Mouse (Mus musculus) kidney, embryonic 15.5 days (tissue): ENCODE measurements at regions not wholly inside any gene's neighbourhood (a gene's known extent, or its start where the extent isn't known, plus 50 kb on each side); places are given as distances from the start of the nearest gene placed in this dataset.
"Not testable (repeated sequence)": the region's sequence is repeated elsewhere in the genome, so short reads cannot be mapped to it uniquely, and the experiment has no call there.

ENCODE experiments used
- ATAC-seq: fragments of 200-750 bp; cut with Nextera tagmentation; replicated peaks from 2 replicates; pipeline ENCODE4 v1.8.0; 2017; ENCODE audit warnings: moderate TSS enrichment; ENCODE audit not compliant: low FRiP score
- H3K27ac ChIP-seq: fragments of 300-500 bp; sonication (generic); 2 replicates; pipeline ENCODE4 v1.5.1; 2015; ENCODE audit warnings: mild to moderate bottlenecking, inconsistent platforms
- H3K27me3 ChIP-seq: fragments of 300-500 bp; sonication (generic); 2 replicates; pipeline ENCODE4 v1.6.1; 2015; ENCODE audit warnings: inconsistent platforms
- H3K36me3 ChIP-seq: fragments of 300-500 bp; sonication (generic); 2 replicates; pipeline ENCODE4 v1.6.1; 2015; ENCODE audit warnings: inconsistent platforms
- H3K4me1 ChIP-seq: fragments of 300-500 bp; sonication (generic); 2 replicates; pipeline ENCODE4 v1.6.1; 2015; ENCODE audit warnings: inconsistent platforms
- H3K4me2 ChIP-seq: fragments of 300-500 bp; sonication (generic); 2 replicates; pipeline ENCODE4 v1.6.1; 2015; ENCODE audit warnings: moderate library complexity, mild to moderate bottlenecking, inconsistent platforms
- H3K4me3 ChIP-seq: fragments of 300-500 bp; sonication (generic); replicated peaks from 2 replicates; pipeline ENCODE4 v1.5.1; 2015; ENCODE audit warnings: mild to moderate bottlenecking, inconsistent platforms
- H3K9ac ChIP-seq: fragments of 300-500 bp; sonication (generic); 2 replicates; pipeline ENCODE4 v1.6.1; 2015; ENCODE audit warnings: mild to moderate bottlenecking, inconsistent platforms
- H3K9me3 ChIP-seq: fragments of 300-500 bp; sonication (generic); replicated peaks from 2 replicates; pipeline ENCODE4 v1.6.1; 2016; ENCODE audit warnings: inconsistent platforms
- WGBS: fragments of 180-500 bp; shearing (Covaris S2); methylation state at CpG from one replicate; pipeline ENCODE4 v1.1.7; 2015; ENCODE audit warnings: mixed read lengths; 5-methylcytosine and 5-hydroxymethylcytosine counted together

GRCm38 (mm10) chrX:75734628-75735302, 140.2 kb downstream of the Pls3 start:
- not testable (repeated sequence) for H3K4me1 ChIP-seq, H3K4me2 ChIP-seq, H3K9ac ChIP-seq, H3K27ac ChIP-seq, H3K27me3 ChIP-seq, H3K9me3 ChIP-seq, H3K4me3 ChIP-seq, H3K36me3 ChIP-seq, ATAC-seq
- 64% methylated on average over 13 of the region's 13 CpGs for WGBS

- 79% methylated on average over 11 of the region's 11 CpGs for WGBS
- H3K27ac ChIP-seq, H3K4me1 ChIP-seq, ATAC-seq, H3K36me3 ChIP-seq, H3K9ac ChIP-seq, H3K9me3 ChIP-seq, H3K4me2 ChIP-seq, H3K27me3 ChIP-seq: not testable (repeated sequence)
- 0 out of 2 replicates have a peak overlapping the region, but pooled peaks have one; percentile 18 for H3K4me3 ChIP-seq
These were observed 141.3 kb downstream of the Pls3 start for GRCm38 (mm10) chrX:75733651-75734050.

- H3K4me1 ChIP-seq, H3K9me3 ChIP-seq, H3K36me3 ChIP-seq, H3K9ac ChIP-seq, H3K27ac ChIP-seq, ATAC-seq, H3K4me3 ChIP-seq, H3K27me3 ChIP-seq, H3K4me2 ChIP-seq: not testable (repeated sequence)
- 68% methylated on average over 12 of the region's 12 CpGs for WGBS
These were observed 145.2 kb downstream of the Pls3 start for GRCm38 (mm10) chrX:75729791-75730190.

- H3K4me3 ChIP-seq: no peak overlapping the region
- ATAC-seq: no peak
- H3K36me3 ChIP-seq: peaks cover 11% of the 10 kb centered on the region; the same call in 1 of the 2 replicates
- no peak overlapping the region for H3K4me2 ChIP-seq
- no peaks in the 10 kb centered on the region for H3K9me3 ChIP-seq
- no peaks in the 10 kb centered on the region for H3K4me1 ChIP-seq
- H3K9ac ChIP-seq: no peak overlapping the region
- no peaks in the 10 kb centered on the region for H3K27me3 ChIP-seq
- WGBS: 75% methylated on average over 4 of the region's 4 CpGs
- H3K27ac ChIP-seq: no peak overlapping the region
These were observed 146.5 kb downstream of the Pls3 start for GRCm38 (mm10) chrX:75728507-75728906.

GRCm38 (mm10) chrX:75723542-75723941, 145.5 kb upstream of the Rab39b start:
- H3K9me3 ChIP-seq, ATAC-seq, H3K4me1 ChIP-seq, H3K27me3 ChIP-seq, H3K4me2 ChIP-seq, H3K9ac ChIP-seq, H3K4me3 ChIP-seq, H3K27ac ChIP-seq: not testable (repeated sequence)
- WGBS: 71% methylated on average over 38 of the region's 39 CpGs
- peaks cover 16% of the 10 kb centered on the region; the same call in 1 of the 2 replicates for H3K36me3 ChIP-seq

GRCm38 (mm10) chrX:75699949-75700348, 121.9 kb upstream of the Rab39b start:
- Histone ChIP-seq H3K4me1 (no peaks in the 10 kb centered on the region), H3K4me3 (no peak overlapping the region), H3K9me3 (0 out of 2 replicates have a peak, but pooled peaks cover 4% of the 10 kb centered on the region), H3K27ac (no peak overlapping the region), H3K4me2 (no peak overlapping the region), H3K27me3 (no peaks in the 10 kb centered on the region), H3K9ac (no peak overlapping the region), H3K36me3 (no peaks in the 10 kb centered on the region)
- ATAC-seq: no peak
- 21% methylated on average over 1 of the region's 1 CpGs for WGBS

- H3K27me3 ChIP-seq, H3K27ac ChIP-seq, H3K36me3 ChIP-seq, H3K4me3 ChIP-seq, H3K9me3 ChIP-seq, ATAC-seq, H3K4me1 ChIP-seq, H3K9ac ChIP-seq, H3K4me2 ChIP-seq: not testable (repeated sequence)
- 92% methylated on average over 8 of the region's 8 CpGs for WGBS
These were observed 97.2 kb upstream of the Rab39b start for GRCm38 (mm10) chrX:75675271-75675670.

GRCm38 (mm10) chrX:75673920-75674665, 96.1 kb upstream of the Rab39b start:
- Histone ChIP-seq H3K27ac (no peak overlapping the region), H3K4me1 (no peaks in the 10 kb centered on the region), H3K4me2 (peak overlapping the region; percentile 45), H3K36me3 (no peaks in the 10 kb centered on the region), H3K27me3 (no peaks in the 10 kb centered on the region), H3K4me3 (peak overlapping the region; percentile 38), H3K9ac (no peak overlapping the region), H3K9me3 (no peaks in the 10 kb centered on the region)
- WGBS: 10% methylated on average over 23 of the region's 23 CpGs
- ATAC-seq: peak; percentile 96

GRCm38 (mm10) chrX:75673586-75673919, 95.5 kb upstream of the Rab39b start:
- Histone ChIP-seq H3K4me3 (peak overlapping the region; percentile 23), H3K36me3 (no peaks in the 10 kb centered on the region), H3K4me2 (peak overlapping the region; percentile 45), H3K4me1 (no peaks in the 10 kb centered on the region), H3K9ac (peak overlapping the region; percentile 17; the same call in 1 of the 2 replicates), H3K9me3 (no peaks in the 10 kb centered on the region), H3K27me3 (no peaks in the 10 kb centered on the region), H3K27ac (0 out of 2 replicates have a peak overlapping the region, but pooled peaks have one; percentile 18)
- WGBS: 55% methylated on average over 13 of the region's 13 CpGs
- ATAC-seq: no peak

GRCm38 (mm10) chrX:75672976-75673375, 94.9 kb upstream of the Rab39b start:
- ATAC-seq: no peak
- 80% methylated on average over 13 of the region's 13 CpGs for WGBS
- Histone ChIP-seq H3K9me3 (no peaks in the 10 kb centered on the region), H3K4me1 (no peaks in the 10 kb centered on the region), H3K27ac (no peak overlapping the region), H3K4me2 (peak overlapping the region; percentile 45), H3K4me3 (peak overlapping the region; percentile 23), H3K9ac (0 out of 2 replicates have a peak overlapping the region, but pooled peaks have one; percentile 17), H3K36me3 (no peaks in the 10 kb centered on the region), H3K27me3 (no peaks in the 10 kb centered on the region)

GRCm38 (mm10) chrX:75667636-75668035, 89.6 kb upstream of the Rab39b start:
- Histone ChIP-seq H3K27me3 (no peaks in the 10 kb centered on the region), H3K4me2 (no peak overlapping the region), H3K36me3 (no peaks in the 10 kb centered on the region), H3K4me1 (no peaks in the 10 kb centered on the region), H3K4me3 (no peak overlapping the region), H3K9ac (no peak overlapping the region), H3K27ac (no peak overlapping the region), H3K9me3 (no peaks in the 10 kb centered on the region)
- WGBS: 88% methylated on average over 4 of the region's 4 CpGs
- no peak for ATAC-seq

GRCm38 (mm10) chrX:75643402-75643801, 65.4 kb upstream of the Rab39b start:
- Histone ChIP-seq H3K9ac (no peak overlapping the region), H3K27me3 (no peaks in the 10 kb centered on the region), H3K36me3 (no peaks in the 10 kb centered on the region), H3K4me1 (no peaks in the 10 kb centered on the region), H3K4me2 (no peak overlapping the region), H3K27ac (no peak overlapping the region), H3K4me3 (no peak overlapping the region), H3K9me3 (no peaks in the 10 kb centered on the region)
- 90% methylated on average over 7 of the region's 7 CpGs for WGBS
- ATAC-seq: no peak
